Mouse (Mus musculus) mouse embryonic stem cell (cell line): ENCODE results near the gene Aldh3b2.

ENCODE experiments used
- in situ Hi-C, 2 experiments: fragments of 300-500 bp; cut with MboI; formaldehyde crosslinking; loops; 1 replicate in 1 of 2; 3 replicates in 1 of 2; pipeline ENCODE4 v1.14.3; 2019 to 2020; ENCODE audit warnings: low sequenced_read_pairs in 2 of 2, low pct_unique_long_range_greater_than_20kb in 1 of 2, mixed read lengths in 1 of 2; ENCODE audit not compliant: unreplicated experiment in 1 of 2

Gene Aldh3b2

DNA sequence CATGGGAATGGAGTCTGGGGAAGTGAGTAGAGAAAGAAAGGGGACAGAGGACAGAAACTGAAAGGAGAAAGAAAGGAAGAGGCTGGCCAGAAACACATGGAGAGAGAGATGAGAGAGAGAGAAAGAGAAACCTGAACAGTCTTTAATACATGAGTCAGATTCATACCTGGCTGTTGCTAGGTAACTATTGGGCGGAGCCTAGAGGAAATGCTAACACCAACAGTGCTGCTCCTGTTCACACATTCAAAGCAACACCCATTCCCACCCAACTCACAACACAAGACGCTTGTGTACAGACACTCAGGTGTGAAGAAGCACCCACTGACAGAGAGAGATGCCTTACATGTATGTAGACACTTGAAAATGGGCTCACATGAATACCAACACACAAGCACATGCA is 3.7 kb downstream of the Aldh3b2 start:
- in situ Hi-C loops: no loop called here

DNA sequence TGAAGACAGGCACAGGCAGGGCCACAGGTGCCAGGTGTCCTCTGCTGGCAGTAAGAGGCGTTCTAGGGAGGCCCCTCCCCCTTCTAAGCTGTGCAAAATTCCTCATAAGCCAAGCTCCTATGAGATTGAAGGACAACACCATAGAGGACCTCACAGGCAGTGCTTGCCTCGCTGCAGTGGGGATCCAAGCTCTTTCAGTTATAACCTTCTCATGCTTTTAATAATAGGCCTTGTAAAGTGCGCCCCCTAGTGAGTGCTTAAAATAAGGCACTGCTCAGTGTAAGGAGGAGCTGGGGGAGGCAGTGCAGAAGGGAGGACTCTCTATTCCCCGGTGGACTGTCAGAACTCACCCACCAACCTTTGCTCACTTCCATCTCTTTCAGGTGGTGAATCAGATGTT is 8.2 kb downstream of the Aldh3b2 start:
- in situ Hi-C loops: no loop called here

DNA sequence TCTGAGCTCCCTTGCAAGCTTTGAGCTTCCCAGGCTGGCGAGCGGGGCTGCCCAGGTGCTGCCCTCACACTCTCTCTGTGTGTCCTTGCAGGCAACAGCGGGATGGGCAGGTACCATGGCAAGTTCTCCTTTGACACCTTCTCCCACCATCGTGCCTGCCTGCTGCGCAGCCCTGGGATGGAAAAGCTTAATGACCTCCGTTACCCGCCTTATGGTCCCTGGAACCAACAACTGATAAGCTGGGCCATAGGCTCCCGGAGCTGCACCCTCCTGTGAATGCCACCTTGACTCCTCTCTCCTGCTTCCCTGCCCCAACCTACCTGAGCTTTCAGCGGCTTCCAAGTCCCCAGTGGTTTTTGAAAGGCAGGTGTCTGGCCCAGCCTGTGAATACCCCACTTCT is 8.8 kb downstream of the Aldh3b2 start:
- in situ Hi-C loops: no loop called here

DNA sequence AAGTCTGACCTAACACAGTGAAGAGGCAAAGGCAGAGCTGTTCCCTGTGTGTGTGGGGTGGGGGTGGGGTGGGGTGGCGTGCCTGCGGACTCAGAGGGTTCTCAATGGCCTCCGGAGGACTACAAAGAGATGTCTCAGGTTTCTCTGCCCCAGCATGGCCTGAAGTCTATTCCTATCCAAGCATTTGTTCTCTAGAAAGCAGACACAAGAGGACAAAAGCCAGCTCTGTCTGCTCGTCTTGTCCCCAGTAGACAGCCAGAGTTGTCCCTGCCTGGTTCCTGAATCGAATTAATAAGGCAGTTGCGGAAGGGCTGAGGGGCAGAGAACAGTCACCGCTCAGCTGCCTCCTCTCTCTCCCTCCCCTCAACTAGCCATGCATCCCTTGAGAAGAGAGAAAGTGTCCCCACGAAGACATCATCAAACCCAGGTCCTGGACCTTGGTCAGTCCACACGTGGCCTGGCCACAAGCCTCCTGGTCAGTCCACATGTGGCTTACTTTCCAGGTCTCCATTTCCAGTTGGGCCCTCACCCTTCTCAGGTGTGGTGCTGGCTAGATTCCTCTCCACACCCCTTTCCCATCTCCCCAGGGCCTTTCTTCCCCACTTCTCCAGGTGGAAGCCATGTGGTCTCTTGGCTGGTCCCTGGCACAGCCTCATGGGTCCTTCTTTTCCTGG is 11.5 kb downstream of the Aldh3b2 start:
- in situ Hi-C loops: no loop called here

DNA sequence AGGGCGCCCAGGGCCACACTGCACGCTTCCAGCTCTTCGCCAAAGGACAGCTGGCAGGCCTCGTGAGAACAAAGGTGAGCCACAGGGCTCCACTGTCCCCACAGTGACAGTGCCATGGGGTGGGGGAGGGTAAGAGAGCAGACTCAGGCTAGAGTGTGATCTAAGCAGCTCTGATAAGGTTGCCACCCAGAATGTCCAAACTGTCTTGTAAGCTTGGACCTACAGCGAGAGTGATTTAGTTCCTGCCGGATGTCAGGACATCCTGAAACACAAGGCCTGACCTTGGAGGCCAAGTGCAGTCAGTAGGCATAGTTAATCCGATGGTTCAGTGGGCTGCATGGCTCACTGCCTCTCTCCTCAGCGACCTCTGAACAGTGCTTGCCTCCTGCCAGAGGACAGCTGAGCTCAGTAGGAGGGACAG is 13.1 kb downstream of the Aldh3b2 start:
- in situ Hi-C loops: no loop called here

DNA sequence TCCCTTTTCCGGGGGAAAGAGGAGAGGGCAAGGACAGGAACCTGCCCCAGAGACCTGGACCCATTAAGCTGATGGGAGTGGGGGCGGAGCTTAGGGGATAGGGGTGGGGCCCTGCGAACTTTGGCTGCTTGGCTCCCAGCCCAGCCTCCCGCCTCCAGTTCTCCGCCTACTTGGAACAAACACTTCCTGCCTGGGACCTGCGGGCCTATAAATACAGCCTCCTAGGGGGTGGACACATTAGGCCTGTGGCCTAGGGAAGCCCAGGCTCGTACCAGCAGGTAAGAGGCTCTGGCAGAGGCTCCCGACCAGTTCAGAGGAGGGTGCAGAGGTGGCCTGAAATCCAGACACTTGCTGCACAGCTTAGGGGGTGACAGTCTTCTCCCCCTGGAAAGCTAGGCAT is 14.2 kb downstream of the Aldh3b2 start, which contains the start of gene Acy3:
Gene Acy3 (plus strand): TSS at position 237 of the 400 bp plus-strand sequence.
- in situ Hi-C loops: no loop called here

DNA sequence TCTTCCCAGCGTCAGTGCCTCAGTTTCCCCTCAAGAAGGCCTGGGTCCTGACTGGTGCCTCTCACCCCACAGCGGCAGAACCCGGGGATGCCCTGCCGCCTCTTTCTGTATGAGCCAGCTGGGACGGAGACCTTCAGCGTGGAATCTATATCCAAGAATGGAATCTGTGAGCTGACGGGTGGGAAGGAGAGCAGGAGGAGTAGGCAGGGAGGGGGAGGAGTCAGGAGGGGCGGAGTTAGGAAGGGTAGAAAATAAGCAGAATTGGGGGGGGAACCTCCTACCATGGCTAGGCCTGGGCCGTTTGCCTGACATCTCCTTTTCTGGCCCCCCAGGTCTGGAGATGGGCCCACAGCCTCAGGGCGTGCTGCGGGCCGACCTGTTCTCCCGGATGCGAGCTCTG is 15.9 kb downstream of the Aldh3b2 start:
- in situ Hi-C loops: no loop called here

DNA sequence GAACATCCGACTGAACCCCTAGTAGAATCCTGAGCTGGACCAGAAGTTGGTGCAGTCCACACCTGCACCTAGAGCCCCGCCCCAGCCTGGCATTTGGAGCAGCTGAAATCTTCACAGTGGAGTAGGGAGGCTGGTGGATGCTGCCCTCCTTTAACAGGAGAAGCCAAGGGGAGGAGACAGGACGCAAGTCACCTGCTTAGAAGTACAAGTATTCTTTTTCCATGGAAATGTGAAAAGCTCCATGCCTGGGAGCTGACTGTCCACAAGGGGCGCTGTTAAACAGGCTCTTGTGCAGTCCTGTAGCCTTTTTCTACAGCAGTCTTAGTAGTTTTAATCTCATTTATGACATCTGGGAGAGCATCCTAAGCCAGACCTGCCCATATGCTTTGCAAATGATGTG is 16.6 kb downstream of the Aldh3b2 start:
- in situ Hi-C loops: no loop called here

DNA sequence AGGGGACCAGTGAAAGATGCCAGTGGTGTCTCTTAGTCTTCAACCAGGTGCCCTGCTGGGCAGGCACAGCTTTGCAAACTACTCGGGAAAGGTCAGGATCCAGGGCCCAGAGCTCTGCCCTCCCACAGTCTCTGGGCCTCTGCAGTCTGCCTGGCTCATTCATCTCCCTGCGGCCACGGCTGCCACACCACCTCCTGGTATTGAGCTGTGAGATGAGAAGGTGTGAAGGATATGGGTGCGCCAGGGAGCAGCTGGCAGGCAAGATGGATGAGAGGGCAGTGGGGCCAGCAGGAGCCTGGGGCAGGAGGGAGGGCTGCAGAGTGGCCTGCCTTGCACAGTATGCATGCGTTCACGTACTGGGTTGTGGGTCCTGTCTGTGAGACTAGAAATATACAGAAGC is 18.7 kb downstream of the Aldh3b2 start:
- in situ Hi-C loops: no loop called here

DNA sequence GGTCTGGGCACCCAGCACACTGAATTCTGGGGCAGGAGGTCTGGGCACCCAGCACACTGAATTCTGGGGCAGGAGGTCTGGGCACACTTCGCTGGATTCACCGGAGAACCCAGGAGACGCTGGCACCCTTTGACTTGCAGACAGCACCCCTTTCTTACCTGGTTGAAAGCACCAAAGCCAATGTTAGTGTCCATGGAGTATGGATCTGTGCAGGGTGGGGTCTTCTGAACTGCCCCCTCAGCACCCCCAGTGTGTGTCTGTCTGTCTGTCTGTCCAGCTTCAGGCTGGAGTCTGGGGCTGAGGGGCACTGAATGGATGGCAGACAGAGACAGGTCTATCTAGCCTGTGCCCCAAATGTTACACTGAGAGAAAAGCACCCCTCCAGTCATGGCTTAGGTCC is 19.4 kb downstream of the Aldh3b2 start:
- in situ Hi-C loops: no loop called here

DNA sequence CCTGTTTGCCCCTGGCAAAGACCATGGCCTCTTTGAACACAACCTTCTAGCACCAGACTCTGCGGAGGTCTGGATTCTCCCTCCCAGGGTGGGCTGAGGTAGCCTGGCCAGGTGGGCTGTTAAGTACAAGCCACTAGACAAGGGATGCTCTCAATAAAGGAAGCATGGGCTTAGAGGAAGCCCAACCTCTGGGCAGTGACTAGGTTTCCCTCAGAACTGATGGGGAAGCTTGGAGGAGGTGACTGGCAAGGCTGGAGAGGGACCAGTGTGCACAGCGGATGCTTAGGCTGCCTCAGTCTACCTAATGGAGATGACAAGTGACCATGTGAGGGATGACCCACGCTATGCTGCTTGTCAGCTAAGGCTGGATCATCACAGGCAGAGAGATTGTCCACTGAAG is 19.8 kb downstream of the Aldh3b2 start:
- in situ Hi-C loops: no loop called here

DNA sequence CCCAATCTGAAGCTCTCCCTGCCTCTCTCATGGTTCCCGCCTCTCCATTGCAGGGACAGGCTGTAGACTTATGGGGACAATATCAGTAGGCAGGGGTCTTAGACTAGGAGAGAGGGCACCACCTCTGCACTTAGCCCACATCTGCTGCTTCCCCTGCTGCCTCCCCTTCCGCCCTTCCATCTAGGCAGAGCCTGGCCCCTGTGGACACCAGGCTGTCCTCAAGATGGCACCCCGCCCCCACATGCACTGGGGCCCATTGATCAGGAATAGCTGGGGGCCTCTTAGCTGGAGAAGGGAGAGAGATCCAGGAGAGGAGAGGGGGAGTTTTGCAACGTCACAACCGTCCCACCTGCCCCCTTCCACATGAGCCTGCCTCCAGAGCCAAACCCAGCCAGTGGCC is 20.3 kb downstream of the Aldh3b2 start, which contains the start of gene Tbx10:
Gene Tbx10 (plus strand): TSS at position 337 of the 400 bp plus-strand sequence.
- in situ Hi-C loops: no loop called here

DNA sequence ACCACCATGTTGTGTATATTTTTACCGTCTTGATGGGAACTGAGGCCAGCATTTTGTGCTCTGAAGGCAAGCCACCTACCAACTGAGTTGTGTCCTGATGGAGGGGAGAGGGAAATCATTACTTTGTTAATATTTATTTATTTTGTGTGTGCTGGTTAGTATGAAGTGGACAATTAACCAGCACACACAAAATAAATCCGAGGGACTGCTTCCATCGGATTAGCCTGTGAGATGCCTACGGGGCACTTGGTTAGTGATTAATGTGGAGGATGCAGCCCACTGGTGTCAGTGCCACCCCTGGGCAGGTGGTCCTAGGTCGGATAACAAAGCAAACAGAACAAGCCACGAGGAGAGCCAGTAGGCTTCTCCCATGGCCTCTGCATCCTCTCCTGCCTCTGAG is 22.8 kb downstream of the Aldh3b2 start:
- in situ Hi-C loops: no loop called here

DNA sequence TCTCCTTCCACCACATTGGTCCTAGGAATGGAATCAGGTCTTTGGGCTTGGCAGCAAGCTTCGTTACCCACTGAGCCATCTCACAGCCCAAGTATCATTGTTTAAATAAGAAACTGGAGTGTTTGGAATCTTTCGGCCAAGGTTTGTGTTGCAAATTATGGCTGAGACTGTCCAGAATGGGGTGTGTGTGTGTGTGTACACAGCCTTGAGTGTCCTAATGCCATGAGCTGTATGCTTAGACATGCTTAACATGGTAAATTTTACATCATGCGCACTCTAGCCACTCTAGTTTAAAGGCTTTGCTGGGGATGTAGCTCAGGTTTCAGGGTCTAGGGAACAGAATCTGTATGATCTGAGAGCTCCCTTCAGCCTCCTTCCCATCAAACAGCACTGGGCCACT is 23.4 kb downstream of the Aldh3b2 start:
- in situ Hi-C loops: no loop called here

DNA sequence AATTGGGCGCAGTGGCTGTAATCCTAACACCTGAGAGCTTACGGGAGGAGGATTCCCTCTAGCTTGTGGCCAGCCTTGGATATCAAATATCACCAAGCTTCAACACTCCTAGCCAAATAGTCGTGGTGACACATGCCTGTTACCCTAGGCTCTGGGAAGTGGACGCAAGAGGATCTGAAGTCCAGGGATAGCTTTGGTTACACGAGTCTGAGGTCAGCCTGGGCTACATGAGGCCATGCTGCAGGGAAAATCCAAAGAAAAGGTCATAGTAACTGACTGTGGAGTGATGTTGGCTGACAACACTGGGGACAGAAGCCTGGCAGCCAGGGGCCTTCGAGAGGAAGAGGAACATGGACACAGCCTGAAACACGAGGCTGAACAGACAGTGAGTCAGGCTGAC is 24.0 kb downstream of the Aldh3b2 start:
- in situ Hi-C loops: no loop called here

DNA sequence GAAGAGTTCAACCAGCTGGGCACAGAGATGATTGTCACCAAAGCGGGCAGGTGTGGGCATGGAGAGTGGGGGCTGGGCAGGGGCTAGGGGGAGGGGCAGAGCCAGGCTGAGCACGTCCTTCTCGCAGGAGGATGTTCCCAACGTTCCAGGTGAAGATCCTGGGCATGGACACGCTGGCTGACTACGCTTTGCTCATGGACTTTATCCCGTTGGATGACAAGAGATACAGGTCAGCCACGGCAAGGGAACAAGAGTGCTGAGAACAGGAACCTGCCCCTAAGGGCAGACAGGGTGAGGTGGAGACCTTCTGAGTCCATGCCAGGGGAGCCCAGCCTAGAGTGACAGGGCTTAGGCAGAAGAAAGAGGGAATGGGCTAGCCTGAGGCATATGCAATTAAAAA is 24.6 kb downstream of the Aldh3b2 start:
- in situ Hi-C loops: no loop called here

DNA sequence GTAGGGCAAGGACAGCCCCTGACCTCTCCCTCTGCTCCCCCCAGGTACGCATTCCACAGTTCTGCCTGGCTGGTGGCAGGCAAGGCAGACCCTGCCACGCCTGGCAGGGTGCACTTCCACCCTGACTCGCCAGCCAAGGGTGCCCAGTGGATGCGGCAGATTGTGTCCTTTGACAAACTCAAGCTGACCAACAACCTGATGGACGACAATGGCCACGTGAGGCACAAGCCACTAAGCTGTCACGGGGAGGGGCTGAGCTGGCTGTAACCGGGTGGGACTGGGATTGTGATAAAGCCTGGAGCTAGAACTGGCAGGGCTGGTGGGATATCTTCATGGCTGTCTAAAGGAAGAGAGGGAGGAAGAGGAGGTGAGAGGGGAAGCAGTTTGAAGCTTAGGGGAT is 25.1 kb downstream of the Aldh3b2 start:
- in situ Hi-C loops: no loop called here

DNA sequence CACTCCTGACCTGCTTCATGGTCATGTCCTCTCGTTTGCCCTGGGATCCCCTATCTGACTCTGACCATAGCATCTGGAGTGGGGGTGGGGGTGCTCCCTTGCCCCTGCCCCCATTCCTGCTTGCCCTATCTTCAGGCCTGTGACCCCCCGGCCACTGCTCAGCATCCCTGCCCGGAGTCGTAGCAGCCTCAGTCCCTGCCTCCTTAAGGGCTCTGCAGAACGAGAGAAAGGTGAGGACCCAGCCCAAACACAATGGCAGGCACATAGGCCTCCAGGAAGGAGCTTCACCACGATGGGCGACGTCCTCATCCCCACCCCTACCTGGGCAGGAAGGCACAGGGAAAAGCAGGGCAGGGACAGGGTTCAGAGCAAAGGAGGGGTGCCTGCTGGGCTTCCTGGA is 26.2 kb downstream of the Aldh3b2 start:
- in situ Hi-C loops: no loop called here

DNA sequence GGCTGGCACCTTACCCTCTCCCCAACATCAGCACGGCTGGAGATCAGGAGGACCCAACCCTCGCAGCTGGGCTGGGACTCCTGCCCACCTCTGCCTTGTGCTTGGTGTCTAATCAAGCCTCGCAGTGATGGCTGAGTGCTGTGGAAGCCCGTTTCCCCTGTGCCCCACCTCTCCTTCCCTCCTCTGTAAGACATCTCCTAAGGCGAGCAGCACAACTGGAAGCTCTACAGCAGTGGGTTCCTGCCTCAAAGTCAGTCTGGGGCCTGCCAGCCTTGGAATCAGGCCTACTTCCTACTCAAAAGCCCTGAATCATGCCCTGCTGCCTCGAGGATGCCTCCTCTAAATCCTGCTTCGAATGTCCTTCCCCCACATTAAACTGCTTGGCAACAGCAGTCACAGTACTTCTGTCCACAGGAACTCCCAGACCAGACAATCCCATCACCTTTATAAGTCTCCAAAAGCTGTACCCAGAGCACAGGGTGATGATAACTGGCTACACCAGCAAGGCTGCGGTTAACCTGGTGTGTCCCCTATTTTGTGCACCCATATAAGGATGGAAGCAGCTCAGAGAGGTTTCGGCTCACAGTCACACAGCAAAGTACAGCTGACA is 27.1 kb downstream of the Aldh3b2 start:
- in situ Hi-C loops: no loop called here

DNA sequence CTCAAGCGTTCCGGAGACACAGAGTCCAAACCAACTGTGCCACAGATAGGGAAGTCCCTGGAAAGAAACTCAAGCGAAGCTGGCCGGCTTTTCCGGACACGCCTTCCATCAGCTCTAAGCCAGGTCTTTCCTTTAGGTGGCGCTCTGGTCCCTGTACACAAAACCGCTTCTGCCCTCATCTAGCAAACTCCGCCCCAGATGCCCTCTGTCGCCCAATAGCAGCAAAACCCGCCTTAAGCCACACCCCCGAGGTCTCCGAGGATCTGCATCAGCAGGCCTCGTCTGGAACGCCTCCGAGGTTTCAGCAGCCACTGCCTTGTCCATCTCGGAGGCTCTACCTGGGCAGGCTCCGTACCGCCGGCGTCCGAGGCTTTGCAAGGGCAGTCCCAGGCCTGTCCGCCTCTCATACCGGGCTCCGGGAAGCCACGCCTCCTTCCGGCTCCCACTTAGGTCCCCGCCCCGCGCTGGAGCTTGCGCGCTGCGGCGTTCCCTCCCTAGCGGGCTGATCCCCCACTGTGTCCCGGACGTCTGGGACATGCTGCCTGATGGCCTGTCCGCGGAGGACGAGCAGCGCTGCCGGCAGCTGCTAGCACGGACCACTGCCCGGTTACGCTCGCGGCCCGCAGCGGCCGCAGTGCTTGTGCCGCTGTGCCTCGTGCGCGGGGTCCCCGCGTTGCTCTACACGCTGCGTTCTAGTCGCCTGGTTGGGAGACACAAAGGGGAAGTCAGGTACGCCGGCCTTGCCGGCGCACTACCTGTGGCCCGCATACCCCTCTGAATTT is 28.2 kb downstream of the Aldh3b2 start, which contains the start of the genes Nudt8 and Gm49405:
Gene Nudt8 (plus strand): TSS at position 462 of the 782 bp plus-strand sequence.
Gene Gm49405 (plus strand): TSS at position 508 of the 782 bp plus-strand sequence.
- in situ Hi-C loops: no loop called here
